Mouse (Mus musculus) forelimb bud, embryonic 11.5 days (tissue): ENCODE measurements around the gene Egfl8.

Experiments
- DNase-seq: peaks from one replicate; pipeline ENCODE4 v3.0.0-alpha.2; 2012; ENCODE audit warnings: low read depth, low spot score

Egfl8 gene

DNA sequence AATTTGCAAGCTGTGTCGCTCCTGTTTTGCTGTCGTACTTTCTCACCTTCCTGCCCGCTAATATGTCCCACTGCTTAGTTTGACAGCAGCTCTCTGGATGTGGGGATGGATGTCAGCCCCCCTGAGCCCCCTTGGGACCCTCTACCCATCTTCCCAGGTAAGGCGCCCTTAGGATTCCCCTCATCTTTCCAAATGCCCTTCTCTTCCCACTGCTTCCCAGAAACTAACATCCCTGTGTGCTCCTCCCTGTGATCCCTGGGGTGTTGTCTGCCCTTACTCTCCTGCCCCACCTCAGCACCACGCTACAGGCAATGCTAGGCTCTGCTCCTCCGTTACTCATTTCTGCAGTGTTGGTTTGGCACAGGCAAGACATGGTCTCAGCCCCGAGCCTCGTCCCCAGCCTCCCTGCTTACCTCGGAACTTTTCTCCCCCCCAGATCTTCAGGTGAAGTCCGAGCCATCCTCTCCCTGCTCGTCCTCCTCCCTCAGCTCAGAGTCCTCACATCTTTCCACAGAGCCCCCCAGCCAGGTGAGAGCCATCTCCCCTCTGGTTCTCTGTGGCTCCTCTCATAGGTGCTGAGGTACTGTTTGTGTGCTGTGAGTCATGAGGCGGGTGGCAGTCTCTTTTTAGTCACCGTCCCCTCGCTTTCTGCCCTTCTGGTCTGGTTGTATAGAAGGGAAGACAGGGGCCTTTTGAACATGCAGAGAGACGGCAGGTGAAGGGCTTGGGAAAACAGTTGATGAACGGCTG, 32.5 kb upstream of the Egfl8 start:
- DNase-seq = no peak

DNA sequence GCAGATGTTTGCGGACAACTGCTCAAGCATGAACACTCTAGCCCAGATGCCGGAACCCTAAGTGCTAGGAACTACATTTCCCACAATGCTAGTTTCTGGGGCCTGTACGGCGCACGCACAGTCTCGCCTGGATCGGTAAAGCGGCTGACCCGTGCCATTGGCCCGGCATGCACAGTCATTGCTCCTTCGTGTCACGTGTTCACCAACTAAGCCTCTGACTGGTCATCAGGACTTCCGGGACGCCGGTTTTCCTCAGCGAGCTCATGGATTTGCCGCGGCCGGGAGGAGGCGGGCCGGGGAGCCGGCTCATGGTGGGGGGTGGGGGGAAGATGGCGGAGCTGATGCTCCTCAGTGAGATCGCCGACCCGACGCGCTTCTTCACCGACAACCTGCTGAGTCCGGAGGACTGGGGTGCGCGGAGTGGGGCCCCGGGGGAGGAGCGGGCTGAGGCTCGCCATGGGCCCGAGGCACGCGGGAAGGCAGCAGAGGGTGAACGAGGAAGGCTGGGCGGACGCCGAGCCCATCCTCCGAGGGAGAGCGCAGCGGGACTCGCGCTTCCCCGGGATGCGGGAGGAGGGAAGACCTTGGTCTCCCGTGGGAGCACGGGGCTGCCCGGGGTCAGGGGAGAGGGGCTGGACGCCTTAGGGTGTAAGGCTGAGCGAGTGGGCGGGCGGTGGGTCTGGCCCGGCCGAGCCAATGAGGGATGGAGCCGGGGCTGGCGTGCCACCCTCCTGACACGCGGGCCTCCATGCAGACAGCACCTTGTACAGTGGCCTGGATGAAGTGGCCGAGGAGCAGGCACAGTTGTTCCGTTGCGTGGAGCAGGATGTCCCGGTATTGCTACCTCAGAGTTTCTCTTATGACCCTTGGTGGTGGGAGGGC, 31.4 kb upstream of the Egfl8 start, which contains the start of gene Atf6b:
Gene Atf6b, plus strand, starts transcription at position 241 of the 882 bp plus-strand sequence.
- peak; percentile 98 for DNase-seq

DNA sequence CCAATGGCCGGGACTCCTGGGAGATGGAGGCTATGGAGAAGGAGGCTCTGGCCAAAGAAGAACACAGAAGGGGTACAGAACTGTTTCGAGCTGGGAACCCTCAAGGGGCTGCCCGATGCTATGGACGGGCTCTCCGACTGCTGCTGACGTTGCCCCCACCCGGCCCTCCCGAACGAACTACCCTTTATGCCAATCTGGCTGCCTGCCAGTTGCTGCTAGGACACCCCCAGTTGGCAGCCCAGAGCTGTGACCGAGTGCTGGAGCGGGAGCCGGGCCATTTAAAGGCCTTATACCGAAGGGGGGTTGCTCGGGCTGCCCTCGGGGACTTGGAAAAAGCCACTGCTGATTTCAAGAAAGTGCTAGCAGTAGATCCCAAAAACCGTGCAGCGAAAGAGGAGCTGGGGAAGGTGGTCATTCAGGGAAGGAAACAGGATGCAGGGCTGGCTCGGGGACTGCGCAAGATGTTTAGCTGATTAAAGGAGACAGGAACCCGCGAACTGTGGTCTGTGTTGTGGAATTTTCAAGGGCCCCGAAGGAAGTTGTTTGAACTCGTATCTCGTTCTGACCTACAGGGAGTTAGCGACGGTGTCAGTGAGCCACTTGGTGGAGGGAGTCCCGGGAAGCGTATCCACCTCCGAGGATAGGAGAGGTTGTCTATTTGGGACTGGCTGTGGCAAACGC, 30.2 kb upstream of the Egfl8 start:
- no peak for DNase-seq

DNA sequence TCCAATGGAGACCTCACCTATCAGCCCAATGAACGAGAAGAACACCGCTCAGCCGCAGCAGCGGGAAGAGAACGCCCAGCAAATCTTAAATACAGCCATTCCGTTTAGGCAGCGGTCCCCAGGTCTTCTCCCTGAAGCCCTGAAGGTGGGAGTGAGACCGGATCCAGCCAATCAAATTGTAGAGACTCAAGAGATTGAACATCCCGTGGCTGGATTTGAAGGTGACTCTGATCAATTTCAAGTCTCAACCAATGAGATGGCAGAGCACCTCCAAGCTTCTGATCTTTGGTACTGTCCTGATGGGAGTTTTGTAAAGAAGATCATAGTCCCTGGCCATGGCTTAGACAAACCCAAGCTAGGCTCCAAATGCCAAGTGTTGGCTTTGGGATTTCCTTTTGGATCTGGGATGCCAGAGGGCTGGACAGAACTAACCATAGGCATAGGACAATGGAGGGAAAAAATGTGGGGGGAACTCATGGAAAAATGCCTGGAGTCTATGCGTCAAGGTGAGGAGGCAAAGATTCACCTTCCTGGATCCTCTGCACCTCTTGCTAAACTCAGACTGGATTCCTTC, 29.6 kb upstream of the Egfl8 start:
- no peak for DNase-seq

- peak; percentile 97 for DNase-seq
Measured at GRCm38 (mm10) chr17:34644608-34645007, 28.8 kb upstream of the Egfl8 start, which contains the start of gene Fkbpl. TSS of gene Fkbpl (plus strand) at chr17:34644764.

- no peak for DNase-seq
Measured at GRCm38 (mm10) chr17:34643944-34644343, 28.2 kb upstream of the Egfl8 start.

- DNase-seq = no peak
Measured at GRCm38 (mm10) chr17:34643379-34643778, 27.6 kb upstream of the Egfl8 start.

- DNase-seq = no peak
Measured at GRCm38 (mm10) chr17:34641945-34642344, 26.2 kb upstream of the Egfl8 start.

DNA sequence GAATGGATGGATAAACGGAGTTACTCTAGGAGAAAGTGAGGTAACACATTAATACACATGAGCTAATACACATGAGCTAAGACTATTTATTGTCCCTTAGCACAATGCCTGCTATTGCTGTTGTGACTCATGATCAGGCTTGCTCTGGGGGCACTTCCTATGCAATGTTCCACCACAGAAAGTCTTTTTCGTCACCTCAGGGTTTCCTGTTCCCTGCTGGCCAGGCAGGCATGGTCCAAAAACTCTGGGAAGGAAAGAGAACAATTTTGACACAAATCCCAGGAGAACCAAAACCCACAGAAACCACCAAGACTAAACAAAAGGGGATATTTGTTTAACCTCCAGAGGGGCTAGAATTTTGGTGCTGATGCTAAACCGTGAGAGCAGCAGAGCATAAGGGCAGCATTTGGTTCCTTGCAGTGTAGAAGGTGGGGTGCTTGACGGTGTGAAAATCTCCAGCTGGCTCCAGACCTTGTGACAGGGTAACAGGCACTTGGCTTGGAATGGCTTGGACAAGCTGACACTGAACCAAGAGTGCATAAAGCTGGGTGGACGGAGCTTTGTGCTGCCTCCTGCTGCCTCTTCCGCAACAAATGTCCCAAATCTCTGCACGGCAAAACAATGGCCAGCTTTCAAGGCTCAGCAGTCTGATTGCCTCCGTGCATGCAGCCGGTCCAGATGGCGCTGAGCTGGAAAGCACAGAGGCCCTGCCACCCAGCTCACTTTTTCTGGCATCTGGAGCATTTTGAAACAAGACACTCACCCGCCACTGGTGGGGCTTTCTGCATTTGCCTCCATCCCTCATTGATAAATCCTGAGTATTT, 25.2 kb upstream of the Egfl8 start:
- peak; percentile 53 for DNase-seq

DNA sequence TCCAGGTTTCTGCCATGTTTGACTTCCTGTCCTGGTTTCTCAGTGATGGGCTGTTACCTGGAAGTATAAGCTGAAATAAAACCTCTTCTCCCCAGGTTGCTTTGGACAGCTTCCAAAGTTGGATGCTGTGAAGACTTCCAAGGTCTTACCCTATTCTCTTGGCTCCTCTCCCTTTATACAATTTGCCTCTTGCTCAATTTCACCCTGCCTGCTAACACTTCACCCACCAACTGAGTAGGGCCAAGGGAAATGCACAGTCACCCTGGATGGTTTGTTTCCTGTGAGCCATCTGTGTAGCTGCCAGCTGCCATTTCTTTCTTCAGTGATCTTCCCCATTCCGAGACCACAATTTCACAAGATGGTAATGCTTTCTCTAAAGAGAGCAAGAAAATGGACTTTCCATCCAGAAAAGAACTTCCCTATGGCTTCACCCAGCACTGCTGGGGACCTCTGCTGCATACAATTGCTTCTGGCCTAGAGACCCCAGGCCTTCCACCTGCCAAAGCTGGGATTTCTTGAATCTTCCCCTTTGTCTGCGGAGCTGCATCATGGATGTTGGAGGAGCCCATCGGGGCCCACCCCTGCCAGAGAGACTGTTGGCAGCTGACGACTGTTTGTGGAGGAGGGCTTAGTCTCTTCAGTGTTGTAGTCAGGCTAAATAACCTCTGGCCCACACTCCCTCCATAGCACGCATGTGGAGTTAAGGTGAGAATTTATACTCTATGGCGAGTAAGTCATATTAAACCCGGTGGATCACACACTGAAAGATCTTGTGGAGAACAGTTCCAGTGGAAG, 23.9 kb upstream of the Egfl8 start:
- no peak for DNase-seq

GRCm38 (mm10) chr17:34637459-34637858, 21.7 kb upstream of the Egfl8 start:
- DNase-seq = no peak

- no peak for DNase-seq
Measured at GRCm38 (mm10) chr17:34635671-34636070, 19.9 kb upstream of the Egfl8 start.

- DNase-seq = no peak
Measured at GRCm38 (mm10) chr17:34632261-34632691, 16.5 kb upstream of the Egfl8 start.

GRCm38 (mm10) chr17:34631647-34632046, 15.9 kb upstream of the Egfl8 start:
- DNase-seq = no peak

DNA sequence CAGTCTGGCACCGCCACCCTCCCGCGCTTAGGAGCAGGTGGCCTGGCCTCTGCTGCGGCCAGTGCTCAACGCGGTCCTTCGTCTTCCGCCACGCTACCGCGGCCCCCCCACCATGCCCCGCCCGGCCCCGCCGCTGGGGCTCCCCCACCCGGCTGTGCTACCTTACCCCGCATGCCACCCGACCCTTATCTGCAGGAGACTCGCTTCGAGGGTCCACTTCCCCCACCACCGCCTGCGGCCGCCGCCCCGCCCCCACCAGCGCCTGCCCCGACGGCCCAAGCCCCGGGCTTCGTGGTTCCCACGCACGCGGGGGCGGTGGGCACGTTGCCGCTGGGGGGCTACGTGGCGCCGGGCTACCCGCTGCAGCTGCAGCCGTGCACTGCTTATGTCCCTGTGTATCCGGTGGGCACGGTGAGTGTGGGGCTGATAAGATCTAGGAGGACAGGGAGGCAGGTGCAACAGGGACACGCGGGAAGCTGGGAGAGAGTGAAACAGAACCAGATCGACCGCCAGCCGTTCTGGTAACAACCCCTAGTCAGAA, 15.1 kb upstream of the Egfl8 start:
- DNase-seq = no peak

DNA sequence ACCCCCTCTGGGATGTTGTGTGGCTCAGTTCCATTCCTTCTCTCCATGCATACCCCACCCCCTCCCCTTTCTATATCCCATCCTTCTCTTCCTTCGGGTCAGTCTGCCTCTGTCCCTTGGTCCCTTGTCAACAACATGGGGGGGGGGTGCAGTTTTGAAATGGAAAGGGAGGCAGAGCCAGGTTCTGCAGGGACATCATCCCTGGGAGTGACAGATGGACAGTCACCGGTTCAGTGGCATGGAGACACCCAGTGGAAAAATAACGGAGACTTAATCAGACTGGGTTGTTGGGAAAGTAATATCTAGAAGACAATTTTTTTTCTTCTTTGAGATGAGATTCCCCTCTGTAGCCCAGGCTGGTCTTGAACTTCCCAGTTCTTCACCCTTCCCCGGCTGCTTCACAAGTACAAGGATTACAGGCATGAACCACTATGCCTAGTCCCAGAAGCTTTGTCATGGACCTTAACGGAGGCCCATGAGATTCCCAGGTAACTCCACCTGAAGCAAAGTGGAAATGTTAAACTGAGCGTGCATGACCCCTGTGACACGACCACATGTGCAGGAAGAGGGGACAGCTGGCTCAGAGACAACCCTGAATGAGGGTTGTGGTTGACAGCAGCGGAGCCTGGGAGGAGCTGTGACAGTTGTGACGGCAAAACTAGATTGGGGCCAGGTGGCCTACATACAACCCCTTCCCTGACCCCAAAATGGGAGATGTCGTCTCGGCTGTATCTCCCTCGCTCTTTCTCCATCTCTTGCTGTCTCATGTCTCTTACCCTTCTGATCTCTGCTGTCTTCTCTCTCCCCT, 14.2 kb upstream of the Egfl8 start:
- DNase-seq = no peak

DNA sequence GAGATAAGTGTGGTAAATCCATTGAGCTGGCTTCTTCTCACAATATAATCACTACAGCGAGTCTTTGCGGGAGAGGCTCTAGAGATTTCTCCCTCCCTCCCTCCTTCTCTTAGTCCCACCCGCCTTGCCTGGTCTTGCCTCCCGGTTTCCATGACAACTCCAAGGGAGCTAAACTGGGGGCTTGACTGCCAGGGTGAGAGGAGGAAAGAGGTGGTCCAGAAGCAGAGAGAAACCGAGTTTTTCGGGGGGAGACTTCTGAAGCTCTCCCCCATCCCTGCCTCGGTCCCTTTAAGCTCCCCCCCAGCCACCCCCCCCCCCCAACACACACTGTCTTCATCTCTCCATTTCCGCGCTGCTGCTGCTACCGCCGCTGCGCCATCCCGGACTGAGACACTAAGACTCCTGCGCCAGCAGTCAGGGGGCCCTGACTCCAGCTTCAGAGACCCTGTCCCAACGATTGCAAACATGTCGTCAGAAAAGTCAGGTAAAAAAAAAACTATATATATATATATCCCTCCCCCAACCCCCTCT, 13.5 kb upstream of the Egfl8 start, which contains the start of gene Prrt1:
Gene Prrt1, plus strand, starts transcription at position 313 of the 531 bp plus-strand sequence.
- DNase-seq = no peak

DNA sequence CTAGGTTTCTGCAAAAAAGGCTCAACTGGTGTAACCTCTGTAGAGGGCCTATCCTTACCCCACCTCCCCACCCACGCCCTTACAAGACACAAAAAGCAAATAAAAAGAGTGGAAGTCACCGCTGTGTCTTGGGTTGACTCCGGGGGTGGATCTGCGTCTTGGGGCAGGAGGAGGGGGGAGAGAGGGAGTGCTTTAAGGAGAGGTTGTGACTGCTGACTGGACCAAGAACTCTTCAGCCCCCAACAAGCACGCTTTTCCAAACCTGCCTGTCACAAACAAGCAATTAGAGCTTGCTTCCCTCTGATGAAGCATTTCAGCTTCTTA, 12.8 kb upstream of the Egfl8 start:
- no peak for DNase-seq
